Mouse (Mus musculus) neural tube, embryonic 15.5 days (tissue): Measurements from ENCODE around the gene Def8. TPM values are rescaled to one million over a fixed set of nuclear protein-coding genes. Genes with fewer than 3 reads are reported as not detected.
"Not testable (repeated sequence)": the region's sequence is repeated elsewhere in the genome, so short reads cannot be mapped to it uniquely, and the experiment has no call there.

Source experiments
- ATAC-seq: fragments of 200-750 bp; cut with Nextera tagmentation; 2 replicates; pipeline ENCODE4 v1.8.0; 2017; ENCODE audit warnings: mild to moderate bottlenecking, moderate TSS enrichment, moderate library complexity; ENCODE audit not compliant: low FRiP score
- H3K27ac ChIP-seq: fragments of 300-500 bp; sonication (generic); replicated peaks from 2 replicates; pipeline ENCODE4 v1.5.1; 2015; ENCODE audit warnings: mild to moderate bottlenecking, inconsistent platforms
- H3K27me3 ChIP-seq: fragments of 300-500 bp; sonication (generic); replicated peaks from 2 replicates; pipeline ENCODE4 v1.6.1; 2015; ENCODE audit warnings: inconsistent platforms
- H3K36me3 ChIP-seq: fragments of 300-500 bp; sonication (generic); 2 replicates; pipeline ENCODE4 v1.6.1; 2015; ENCODE audit warnings: inconsistent platforms
- H3K4me1 ChIP-seq: fragments of 300-500 bp; sonication (generic); 2 replicates; pipeline ENCODE4 v1.6.1; 2015; ENCODE audit warnings: inconsistent platforms
- H3K4me2 ChIP-seq: fragments of 300-500 bp; sonication (generic); 2 replicates; pipeline ENCODE4 v1.6.1; 2015; ENCODE audit warnings: inconsistent platforms, mild to moderate bottlenecking, moderate library complexity
- H3K4me3 ChIP-seq: fragments of 300-500 bp; sonication (generic); replicated peaks from 2 replicates; pipeline ENCODE4 v1.5.1; 2015; ENCODE audit warnings: mild to moderate bottlenecking, inconsistent platforms
- H3K9ac ChIP-seq: fragments of 300-500 bp; sonication (generic); replicated peaks from 2 replicates; pipeline ENCODE4 v1.6.1; 2015; ENCODE audit warnings: mild to moderate bottlenecking, inconsistent platforms
- H3K9me3 ChIP-seq: fragments of 300-500 bp; sonication (generic); replicated peaks from 2 replicates; pipeline ENCODE4 v1.6.1; 2016; ENCODE audit warnings: inconsistent platforms
- WGBS: fragments of 180-500 bp; shearing (Covaris S2); methylation state at CpG from one replicate; pipeline ENCODE4 v1.1.7; 2015; ENCODE audit warnings: mixed read lengths; 5-methylcytosine and 5-hydroxymethylcytosine counted together
- polyA plus RNA-seq: library from polyadenylated mRNA; unstranded; fragments of >200 nt; fragmentation: Nextera tagmentation; extraction: Ambion mirVana; gene quantifications from 2 replicates; pipeline ENCODE4 v1.2.1, GENCODE M21; 2015

The Def8 gene
- polyA plus RNA-seq, 1 experiment from 2014 or later, result 52.3 TPM

GRCm38 (mm10) chr8:123414997-123415696 lies 8.2 kb upstream of the Def8 start:
- H3K9ac ChIP-seq, ATAC-seq, H3K27me3 ChIP-seq, H3K27ac ChIP-seq, H3K9me3 ChIP-seq: not testable (repeated sequence)
- Histone ChIP-seq H3K36me3 (peaks cover 25% of the 10 kb centered on the region), H3K4me1 (peaks cover 29% of the 10 kb centered on the region), H3K4me3 (peak overlapping the region; percentile 78), H3K4me2 (peak overlapping the region; percentile 82)
- 73% methylated on average over 5 of the region's 5 CpGs for WGBS

- peak overlapping the region; percentile 82 for H3K4me2 ChIP-seq
- H3K9me3 ChIP-seq, result no peaks in the 10 kb centered on the region
- WGBS, result 84% methylated on average over 8 of the region's 8 CpGs
- H3K36me3 ChIP-seq, result peaks cover 36% of the 10 kb centered on the region
- ATAC-seq, result no peak
- peaks cover 26% of the 10 kb centered on the region for H3K4me1 ChIP-seq
- peak overlapping the region; percentile 13; the same call in 1 of the 2 replicates for H3K4me3 ChIP-seq
- H3K9ac ChIP-seq, result no peak overlapping the region
- H3K27ac ChIP-seq, result no peak overlapping the region
- no peaks in the 10 kb centered on the region for H3K27me3 ChIP-seq
Measured at GRCm38 (mm10) chr8:123415967-123416943, 7.1 kb upstream of the Def8 start.

GRCm38 (mm10) chr8:123416944-123417555 lies 6.3 kb upstream of the Def8 start:
- Histone ChIP-seq H3K4me1 (peaks cover 31% of the 10 kb centered on the region), H3K4me2 (peak overlapping the region; percentile 82), H3K9ac (no peak overlapping the region), H3K4me3 (no peak overlapping the region), H3K27me3 (no peaks in the 10 kb centered on the region), H3K9me3 (no peaks in the 10 kb centered on the region), H3K36me3 (peaks cover 40% of the 10 kb centered on the region), H3K27ac (no peak overlapping the region)
- ATAC-seq, result no peak
- 73% methylated on average over 8 of the region's 8 CpGs for WGBS

- Histone ChIP-seq H3K4me3 (no peak overlapping the region), H3K4me2 (no peak overlapping the region), H3K36me3 (peaks cover 49% of the 10 kb centered on the region), H3K9ac (no peak overlapping the region), H3K4me1 (peaks cover 39% of the 10 kb centered on the region), H3K27ac (no peak overlapping the region), H3K27me3 (no peaks in the 10 kb centered on the region), H3K9me3 (no peaks in the 10 kb centered on the region)
- 86% methylated on average over 4 of the region's 4 CpGs for WGBS
- no peak for ATAC-seq
Measured at GRCm38 (mm10) chr8:123419711-123420110, 3.6 kb upstream of the Def8 start.

GRCm38 (mm10) chr8:123420525-123421281 lies 2.6 kb upstream of the Def8 start:
- Histone ChIP-seq H3K9me3 (no peaks in the 10 kb centered on the region), H3K9ac (no peak overlapping the region), H3K4me1 (peaks cover 33% of the 10 kb centered on the region), H3K27me3 (no peaks in the 10 kb centered on the region), H3K27ac (no peak overlapping the region), H3K4me2 (no peak overlapping the region), H3K4me3 (no peak overlapping the region), H3K36me3 (peaks cover 49% of the 10 kb centered on the region)
- WGBS, result 92% methylated on average over 34 of the region's 34 CpGs
- 0 out of 2 replicates have a peak, but pooled peaks have one; percentile 9 for ATAC-seq

- peaks cover 28% of the 10 kb centered on the region for H3K4me1 ChIP-seq
- no peak overlapping the region for H3K9ac ChIP-seq
- ATAC-seq, result no peak
- H3K4me2 ChIP-seq, result no peak overlapping the region
- H3K27me3 ChIP-seq, result no peaks in the 10 kb centered on the region
- no peaks in the 10 kb centered on the region for H3K9me3 ChIP-seq
- H3K27ac ChIP-seq, result no peak overlapping the region
- 92% methylated on average over 19 of the region's 19 CpGs for WGBS
- H3K4me3 ChIP-seq, result no peak overlapping the region
- peaks cover 49% of the 10 kb centered on the region for H3K36me3 ChIP-seq
Measured at GRCm38 (mm10) chr8:123421325-123421724, 2.0 kb upstream of the Def8 start.

GRCm38 (mm10) chr8:123422056-123422780 lies 1.1 kb upstream of the Def8 start:
- no peaks in the 10 kb centered on the region for H3K27me3 ChIP-seq
- WGBS, result 20% methylated on average over 17 of the region's 17 CpGs
- ATAC-seq, result peak; percentile 49; the same call in 1 of the 2 replicates
- H3K4me3 ChIP-seq, result no peak overlapping the region; the same call in 1 of the 2 replicates
- H3K9ac ChIP-seq, result no peak overlapping the region
- H3K9me3 ChIP-seq, result no peaks in the 10 kb centered on the region
- peaks cover 19% of the 10 kb centered on the region for H3K4me1 ChIP-seq
- H3K4me2 ChIP-seq, result peak overlapping the region; percentile 42
- H3K27ac ChIP-seq, result no peak overlapping the region; the same call in 1 of the 2 replicates
- H3K36me3 ChIP-seq, result peaks cover 49% of the 10 kb centered on the region

- ATAC-seq, result peak; percentile 29; the same call in 1 of the 2 replicates
- H3K27ac ChIP-seq, result no peak overlapping the region; the same call in 1 of the 2 replicates
- WGBS, result 28% methylated on average over 3 of the region's 3 CpGs
- no peak overlapping the region for H3K4me3 ChIP-seq
- H3K4me1 ChIP-seq, result peaks cover 15% of the 10 kb centered on the region; the same call in 1 of the 2 replicates
- peaks cover 48% of the 10 kb centered on the region for H3K36me3 ChIP-seq
- no peaks in the 10 kb centered on the region for H3K27me3 ChIP-seq
- no peak overlapping the region for H3K9ac ChIP-seq
- H3K4me2 ChIP-seq, result peak overlapping the region; percentile 42; the same call in 1 of the 2 replicates
- 0 out of 2 replicates have a peak, but pooled peaks cover 4% of the 10 kb centered on the region for H3K9me3 ChIP-seq
Measured at GRCm38 (mm10) chr8:123422781-123423159, 557 bp upstream of the Def8 start.

GRCm38 (mm10) chr8:123426511-123427509 lies 3.5 kb downstream of the Def8 start:
- WGBS, result 97% methylated on average over 27 of the region's 27 CpGs
- no peak for ATAC-seq

More at GRCm38 (mm10) chr8:123426511-123427509, 3.5 kb downstream of the Def8 start:
- Histone ChIP-seq H3K4me3 (no peak overlapping the region), H3K27ac (no peak overlapping the region), H3K4me1 (peaks cover 9% of the 10 kb centered on the region; the same call in 1 of the 2 replicates), H3K9ac (no peak overlapping the region), H3K9me3 (peaks cover 22% of the 10 kb centered on the region), H3K27me3 (no peaks in the 10 kb centered on the region), H3K4me2 (no peak overlapping the region), H3K36me3 (peaks cover 9% of the 10 kb centered on the region)
